Mouse (Mus musculus) duodenum, adult 2 months (tissue): ENCODE results near the gene Acsm4. TPM values are rescaled to one million over a fixed set of nuclear protein-coding genes. Genes with fewer than 3 reads are reported as not detected.

ENCODE experiments used
- polyA plus RNA-seq: library from polyadenylated mRNA; depleted of rRNA; stranded (reverse); fragments of >200 nt; gene quantifications from 2 replicates; pipeline ENCODE4 v1.2.3, GENCODE M21; 2012; ENCODE audit warnings: low replicate concordance; rRNA removed

Gene Acsm4
- polyA plus RNA-seq: not detected in 2 replicates

DNA sequence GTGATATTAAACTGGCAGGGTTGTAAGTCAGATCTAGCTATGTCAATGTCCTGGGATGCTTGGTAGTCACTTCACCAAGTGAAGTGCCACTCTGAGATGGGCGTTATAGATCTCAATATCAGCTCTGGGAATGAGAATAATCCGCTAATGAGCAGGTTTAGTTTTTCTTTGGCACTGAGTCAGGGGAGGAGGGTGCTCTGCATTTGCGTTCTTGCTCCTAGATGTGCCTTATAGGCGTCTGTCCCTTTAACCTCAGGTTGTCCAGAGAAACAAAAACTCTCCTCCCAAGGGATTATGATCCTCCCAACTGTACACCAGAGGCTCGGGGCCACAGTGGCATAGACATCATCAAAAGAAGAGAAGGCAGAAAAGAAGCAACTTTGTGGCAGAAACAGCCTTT is at the start of gene Acsm4:
Gene Acsm4, plus strand, starts transcription at position 301 of the 400 bp plus-strand sequence.

DNA sequence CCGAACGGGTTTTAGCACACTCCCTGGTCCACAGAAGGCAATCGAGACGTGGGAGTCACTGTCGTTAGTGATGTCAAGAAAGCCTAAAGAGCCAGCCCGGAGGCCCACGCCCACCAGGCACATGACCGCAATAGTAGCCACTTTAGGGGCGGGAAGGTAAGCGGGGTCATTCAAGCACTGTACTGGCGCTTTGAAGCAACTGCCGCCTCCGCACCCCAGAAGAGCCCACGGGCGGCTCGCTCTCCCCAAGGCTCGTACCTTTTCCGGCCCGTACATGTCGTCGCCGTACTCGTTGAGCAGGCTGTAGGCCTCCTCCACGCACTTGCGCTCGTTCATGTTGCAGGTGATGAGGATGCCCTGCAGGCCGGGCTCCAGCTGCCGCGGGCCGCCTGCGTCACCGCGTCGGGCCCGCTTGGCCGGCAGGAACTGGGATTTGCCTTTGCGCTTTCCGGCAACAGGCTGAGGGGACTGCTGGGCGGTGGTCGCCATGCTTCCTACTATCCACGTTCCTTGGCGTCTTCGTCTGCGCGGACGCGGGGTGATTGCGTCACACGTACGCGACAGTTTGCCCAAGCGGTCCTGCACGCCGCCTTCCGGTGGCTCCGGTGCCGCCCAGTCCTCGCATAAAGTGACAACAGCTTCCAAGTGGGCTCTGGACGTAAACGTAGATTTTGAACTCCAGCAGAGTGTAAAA is 30.6 kb downstream of the Acsm4 start, which contains the start of gene Thumpd1:
Gene Thumpd1, minus strand, starts transcription at position 546 of the 694 bp plus-strand sequence.

DNA sequence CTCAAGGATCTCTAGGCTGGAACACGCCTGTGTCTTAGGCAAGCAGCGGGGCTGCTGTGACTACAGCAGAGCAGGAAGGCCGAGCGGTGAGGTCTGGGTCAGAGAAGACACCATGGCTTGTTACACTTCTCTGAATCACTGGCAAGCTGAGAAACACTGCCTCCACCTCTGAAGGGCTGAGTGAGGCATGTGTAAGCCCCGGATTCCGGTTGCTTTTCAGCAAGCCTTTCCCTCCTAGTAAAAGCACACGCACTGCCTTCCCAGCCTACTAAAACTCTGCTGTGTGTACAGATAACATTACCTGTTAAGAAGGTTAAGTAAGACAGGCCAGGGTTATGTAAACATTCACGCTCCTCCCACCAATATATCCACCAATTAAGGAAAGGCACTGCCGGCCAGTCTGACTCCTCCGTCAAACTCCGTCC is 70.7 kb downstream of the Acsm4 start, which contains the start of gene Acsm3:
Gene Acsm3, plus strand, starts transcription at position 397 of the 425 bp plus-strand sequence.

Other genes starting within 250 kb of the Acsm4 start
- gene Gp2, start 230.7 kb upstream of the Acsm4 start, polyA plus RNA-seq: 0.25 and 32.1 TPM in 2 replicates
- gene Umod, start 210.7 kb upstream of the Acsm4 start, polyA plus RNA-seq: 0.58 TPM in 1 of 2 replicates, not detected in the other
- 0.97 and 4.1 TPM in 2 replicates for gene Acsm5, start 170.6 kb upstream of the Acsm4 start, polyA plus RNA-seq
- gene Pdilt, start 166.5 kb upstream of the Acsm4 start, polyA plus RNA-seq: not detected in 2 replicates
- gene Acsm2, start 135.7 kb upstream of the Acsm4 start, polyA plus RNA-seq: not detected in 2 replicates
- gene Acsm1, start 83.0 kb upstream of the Acsm4 start, polyA plus RNA-seq: 0.07 TPM in 1 of 2 replicates, not detected in the other
- gene Thumpd1, start 30.8 kb downstream of the Acsm4 start, polyA plus RNA-seq: 2.6 and 3.9 TPM in 2 replicates
- 0.36 and 1.3 TPM in 2 replicates for gene Acsm3, start 70.9 kb downstream of the Acsm4 start, polyA plus RNA-seq
- 0.20 and 0.26 TPM in 2 replicates for gene Rexo5, start 104.0 kb downstream of the Acsm4 start, polyA plus RNA-seq
- 0.05 and 0.22 TPM in 2 replicates for gene Eri2, start 104.0 kb downstream of the Acsm4 start, polyA plus RNA-seq
- 0.19 and 0.21 TPM in 2 replicates for gene Lyrm1, start 205.8 kb downstream of the Acsm4 start, polyA plus RNA-seq
- 0.92 and 3.2 TPM in 2 replicates for gene Dcun1d3, start 206.3 kb downstream of the Acsm4 start, polyA plus RNA-seq